Mouse (Mus musculus) CD4-positive naive resting alpha-beta T cell, adult 76 days (primary cell): ENCODE measurements around the gene Engase. TPM values are rescaled to one million over a fixed set of nuclear protein-coding genes. Genes with fewer than 3 reads are reported as not detected.

Experiments
- total RNA-seq: library from RNA; stranded (reverse); gene quantifications from one replicate; pipeline ENCODE4 v1.2.4, GENCODE M21; 2023

The Engase gene
- total RNA-seq: 10.1 TPM

GRCm38 (mm10) chr11:118476396-118477373, at the start of gene Engase:
Engase (plus strand) TSS chr11:118476829.

GRCm38 (mm10) chr11:118427986-118428385, 48.6 kb upstream of the Engase start, which contains the start of gene C1qtnf1:
C1qtnf1 (plus strand) TSS chr11:118428203.

Other genes starting within 250 kb of the Engase start
- 216 TPM for gene Cyth1, start 228.2 kb upstream of the Engase start, total RNA-seq
- 90.1 TPM for gene Usp36, start 186.6 kb upstream of the Engase start, total RNA-seq
- 5.8 TPM for gene Cep295nl, start 134.3 kb upstream of the Engase start, total RNA-seq
- gene Timp2, start 121.1 kb upstream of the Engase start, total RNA-seq: 53.2 TPM
- 45.9 TPM for gene Lgals3bp, start 74.7 kb upstream of the Engase start, total RNA-seq
- 45.0 TPM for gene Cant1, start 57.7 kb upstream of the Engase start, total RNA-seq
- not detected for gene C1qtnf1, start 48.6 kb upstream of the Engase start, total RNA-seq